Mouse (Mus musculus): ENCODE results near the gene Pak7. TPM values are rescaled to one million over a fixed set of nuclear protein-coding genes. Genes with fewer than 3 reads are reported as not detected.
"Not testable (repeated sequence)": the region's sequence is repeated elsewhere in the genome, so short reads cannot be mapped to it uniquely, and the experiment has no call there.

Pak7 gene
- polyA plus RNA-seq, 1 experiment: not detected

- H3K4me1 ChIP-seq (ENCODE audit: control insufficient read depth, insufficient read depth, low read length): no peaks in the 10 kb centered on the region
- no peak overlapping the region for H3K27ac ChIP-seq (ENCODE audit: insufficient read depth, low read depth, low read length)
- H3K4me3 ChIP-seq (ENCODE audit: insufficient read depth, low read length): no peak overlapping the region
- TF ChIP-seq CTCF (IDR thresholded peaks at IDR 0.05; ENCODE audit: low read depth, low read length) (no peak), POLR2A (IDR thresholded peaks at IDR 0.05; ENCODE audit: borderline replicate concordance, low read depth, low read length) (no peak)
These were observed 38.0 kb downstream of the Pak7 start for GRCm38 (mm10) chr2:136349671-136350275.

- H3K4me3 ChIP-seq (ENCODE audit: insufficient read depth, low read length); H3K4me1 ChIP-seq (ENCODE audit: control insufficient read depth, insufficient read depth, low read length); H3K27ac ChIP-seq (ENCODE audit: insufficient read depth, low read depth, low read length): not testable (repeated sequence)
These were observed 43.5 kb downstream of the Pak7 start for GRCm38 (mm10) chr2:136344240-136344780.

- TF ChIP-seq POLR2A (IDR thresholded peaks at IDR 0.05; ENCODE audit: borderline replicate concordance, low read depth, low read length) (no peak), CTCF (IDR thresholded peaks at IDR 0.05; ENCODE audit: low read depth, low read length) (no peak)
- Histone ChIP-seq H3K4me1 (ENCODE audit: control insufficient read depth, insufficient read depth, low read length) (no peaks in the 10 kb centered on the region), H3K4me3 (ENCODE audit: insufficient read depth, low read length) (no peak overlapping the region), H3K27ac (ENCODE audit: insufficient read depth, low read depth, low read length) (no peak overlapping the region)
These were observed 57.8 kb downstream of the Pak7 start for GRCm38 (mm10) chr2:136329974-136330373.

GRCm38 (mm10) chr2:136325646-136326045 lies 62.1 kb downstream of the Pak7 start:
- Histone ChIP-seq H3K4me1 (ENCODE audit: control insufficient read depth, insufficient read depth, low read length) (no peaks in the 10 kb centered on the region), H3K27ac (ENCODE audit: insufficient read depth, low read depth, low read length) (no peak overlapping the region), H3K4me3 (ENCODE audit: insufficient read depth, low read length) (no peak overlapping the region)
- no peak for TF ChIP-seq CTCF (IDR thresholded peaks at IDR 0.05; ENCODE audit: low read depth, low read length)
- no peak for TF ChIP-seq POLR2A (IDR thresholded peaks at IDR 0.05; ENCODE audit: borderline replicate concordance, low read depth, low read length)

- no peaks in the 10 kb centered on the region for H3K4me1 ChIP-seq (ENCODE audit: control insufficient read depth, insufficient read depth, low read length)
- H3K27ac ChIP-seq (ENCODE audit: insufficient read depth, low read depth, low read length): no peak overlapping the region
- TF ChIP-seq CTCF (IDR thresholded peaks at IDR 0.05; ENCODE audit: low read depth, low read length) (no peak), POLR2A (IDR thresholded peaks at IDR 0.05; ENCODE audit: borderline replicate concordance, low read depth, low read length) (no peak)
These were observed 78.5 kb downstream of the Pak7 start for GRCm38 (mm10) chr2:136309313-136309712.

GRCm38 (mm10) chr2:136308743-136309142 lies 79.0 kb downstream of the Pak7 start:
- H3K27ac ChIP-seq (ENCODE audit: insufficient read depth, low read depth, low read length): no peak overlapping the region
- no peak overlapping the region for H3K4me3 ChIP-seq (ENCODE audit: insufficient read depth, low read length)
- no peaks in the 10 kb centered on the region for H3K4me1 ChIP-seq (ENCODE audit: control insufficient read depth, insufficient read depth, low read length)
- TF ChIP-seq POLR2A (IDR thresholded peaks at IDR 0.05; ENCODE audit: borderline replicate concordance, low read depth, low read length) (no peak), CTCF (IDR thresholded peaks at IDR 0.05; ENCODE audit: low read depth, low read length) (no peak)

More at GRCm38 (mm10) chr2:136309313-136309712, 78.5 kb downstream of the Pak7 start:
- H3K4me3 ChIP-seq (ENCODE audit: insufficient read depth, low read length): no peak overlapping the region

GRCm38 (mm10) chr2:136302201-136302600 lies 85.6 kb downstream of the Pak7 start:
- Histone ChIP-seq H3K4me1 (ENCODE audit: control insufficient read depth, insufficient read depth, low read length) (no peaks in the 10 kb centered on the region), H3K4me3 (ENCODE audit: insufficient read depth, low read length) (no peak overlapping the region), H3K27ac (ENCODE audit: insufficient read depth, low read depth, low read length) (no peak overlapping the region)
- TF ChIP-seq CTCF (IDR thresholded peaks at IDR 0.05; ENCODE audit: low read depth, low read length) (no peak), POLR2A (IDR thresholded peaks at IDR 0.05; ENCODE audit: borderline replicate concordance, low read depth, low read length) (no peak)

- Histone ChIP-seq H3K4me1 (ENCODE audit: control insufficient read depth, insufficient read depth, low read length) (no peaks in the 10 kb centered on the region), H3K27ac (ENCODE audit: insufficient read depth, low read depth, low read length) (no peak overlapping the region), H3K4me3 (ENCODE audit: insufficient read depth, low read length) (no peak overlapping the region)
- TF ChIP-seq CTCF (IDR thresholded peaks at IDR 0.05; ENCODE audit: low read depth, low read length) (no peak), POLR2A (IDR thresholded peaks at IDR 0.05; ENCODE audit: borderline replicate concordance, low read depth, low read length) (no peak)
These were observed 86.4 kb downstream of the Pak7 start for GRCm38 (mm10) chr2:136301406-136301805.

GRCm38 (mm10) chr2:136297371-136297770 lies 90.4 kb downstream of the Pak7 start:
- Histone ChIP-seq H3K27ac (ENCODE audit: insufficient read depth, low read depth, low read length) (no peak overlapping the region), H3K4me3 (ENCODE audit: insufficient read depth, low read length) (no peak overlapping the region), H3K4me1 (ENCODE audit: control insufficient read depth, insufficient read depth, low read length) (no peaks in the 10 kb centered on the region)
- TF ChIP-seq CTCF (IDR thresholded peaks at IDR 0.05; ENCODE audit: low read depth, low read length): no peak
- TF ChIP-seq POLR2A (IDR thresholded peaks at IDR 0.05; ENCODE audit: borderline replicate concordance, low read depth, low read length): no peak

GRCm38 (mm10) chr2:136282043-136282442 lies 105.7 kb downstream of the Pak7 start:
- Histone ChIP-seq H3K4me3 (ENCODE audit: insufficient read depth, low read length) (no peak overlapping the region), H3K27ac (ENCODE audit: insufficient read depth, low read depth, low read length) (no peak overlapping the region), H3K4me1 (ENCODE audit: control insufficient read depth, insufficient read depth, low read length) (no peaks in the 10 kb centered on the region)
- TF ChIP-seq CTCF (IDR thresholded peaks at IDR 0.05; ENCODE audit: low read depth, low read length): no peak
- no peak for TF ChIP-seq POLR2A (IDR thresholded peaks at IDR 0.05; ENCODE audit: borderline replicate concordance, low read depth, low read length)

GRCm38 (mm10) chr2:136241960-136242359 lies 145.8 kb downstream of the Pak7 start:
- not testable (repeated sequence) for H3K27ac ChIP-seq (ENCODE audit: insufficient read depth, low read depth, low read length); H3K4me1 ChIP-seq (ENCODE audit: control insufficient read depth, insufficient read depth, low read length); H3K4me3 ChIP-seq (ENCODE audit: insufficient read depth, low read length)

Data from bone marrow macrophage, adult 2 months (primary cell).